Mouse (Mus musculus): ENCODE results near the gene Igflr1. TPM values are rescaled to one million over a fixed set of nuclear protein-coding genes. Genes with fewer than 3 reads are reported as not detected.

Igflr1 gene
- polyA plus RNA-seq, 1 experiment: 0.56 TPM

- H3K79me2 ChIP-seq (ENCODE audit: control insufficient read depth, insufficient read depth): peaks cover under 1% of the 10 kb centered on the region
These were observed 48.4 kb downstream of the Igflr1 start for GRCm38 (mm10) chr7:30613529-30614112.

GRCm38 (mm10) chr7:30614454-30614853, 49.2 kb downstream of the Igflr1 start:
- Histone ChIP-seq H3K36me3 (ENCODE audit: control insufficient read depth, insufficient read depth) (peaks cover 18% of the 10 kb centered on the region), H3K4me3 (ENCODE audit: insufficient read depth, poor library complexity, severe bottlenecking) (no peak overlapping the region), H3ac (ENCODE audit: control insufficient read depth, insufficient read length, low read depth) (no peak overlapping the region), H3K27me3 (ENCODE audit: control insufficient read depth, insufficient read depth, insufficient read length) (no peaks in the 10 kb centered on the region), H3K79me3 (ENCODE audit: low read depth) (no peaks in the 10 kb centered on the region), H3K79me2 (ENCODE audit: control insufficient read depth, insufficient read depth) (peaks cover 6% of the 10 kb centered on the region)
- peak; percentile 62 for TF ChIP-seq CEBPB (IDR thresholded peaks at IDR 0.05; ENCODE audit: low read depth)
- no peak for TF ChIP-seq USF1 (IDR thresholded peaks at IDR 0.05; ENCODE audit: low read depth)

More at GRCm38 (mm10) chr7:30613529-30614112, 48.4 kb downstream of the Igflr1 start:
- no peak for TF ChIP-seq MYOD1 (IDR thresholded peaks at IDR 0.05; ENCODE audit: control insufficient read depth, insufficient read length, low read depth)
- no peak for TF ChIP-seq CTCF (IDR thresholded peaks at IDR 0.05; ENCODE audit: control insufficient read depth, insufficient read depth, insufficient read length)
- no peak for TF ChIP-seq MAX (IDR thresholded peaks at IDR 0.05)
- TF ChIP-seq CEBPB (IDR thresholded peaks at IDR 0.05; ENCODE audit: low read depth): no peak
- H3K27me3 ChIP-seq (ENCODE audit: control insufficient read depth, insufficient read depth, insufficient read length): no peaks in the 10 kb centered on the region
- peaks cover 12% of the 10 kb centered on the region for H3K36me3 ChIP-seq (ENCODE audit: control insufficient read depth, insufficient read depth)
- H3ac ChIP-seq (ENCODE audit: control insufficient read depth, insufficient read length, low read depth): no peak overlapping the region
- no peaks in the 10 kb centered on the region for H3K79me3 ChIP-seq (ENCODE audit: low read depth)
- H3K4me3 ChIP-seq (ENCODE audit: insufficient read depth, poor library complexity, severe bottlenecking): no peak overlapping the region

- H3ac ChIP-seq (ENCODE audit: control insufficient read depth, insufficient read length, low read depth): no peak overlapping the region
- no peak overlapping the region for H3K4me3 ChIP-seq (ENCODE audit: insufficient read depth, poor library complexity, severe bottlenecking)
- H3K79me3 ChIP-seq (ENCODE audit: low read depth): no peaks in the 10 kb centered on the region
- no peaks in the 10 kb centered on the region for H3K27me3 ChIP-seq (ENCODE audit: control insufficient read depth, insufficient read depth, insufficient read length)
- TF ChIP-seq MYOD1 (IDR thresholded peaks at IDR 0.05; ENCODE audit: control insufficient read depth, insufficient read length, low read depth): no peak
- no peak for TF ChIP-seq MYOG (IDR thresholded peaks at IDR 0.05; ENCODE audit: control insufficient read depth, extremely low read depth, insufficient read length)
- TF ChIP-seq CTCF (IDR thresholded peaks at IDR 0.05; ENCODE audit: control insufficient read depth, insufficient read depth, insufficient read length): no peak
- TF ChIP-seq MAX (IDR thresholded peaks at IDR 0.05): no peak
- no peak for TF ChIP-seq FOSL1 (IDR thresholded peaks at IDR 0.05; ENCODE audit: insufficient read depth, low read length, poor library complexity, severe bottlenecking)
- TF ChIP-seq USF1 (IDR thresholded peaks at IDR 0.05; ENCODE audit: low read depth): no peak
- TF ChIP-seq CEBPB (IDR thresholded peaks at IDR 0.05; ENCODE audit: low read depth): no peak
- peaks cover 18% of the 10 kb centered on the region for H3K36me3 ChIP-seq (ENCODE audit: control insufficient read depth, insufficient read depth)
- H3K79me2 ChIP-seq (ENCODE audit: control insufficient read depth, insufficient read depth): peaks cover 6% of the 10 kb centered on the region
These were observed 50.0 kb downstream of the Igflr1 start for GRCm38 (mm10) chr7:30615049-30615760.

Small RNA genes within 50 kb of the gene (microRNA-seq; reads per million reads assigned to microRNA genes)
- gene Gm38670 (ENCODE audit: borderline microRNAs expressed) (4.1 reads per million, percentile 50 among the genes with 10 or more reads in this experiment), gene Mir3569 (ENCODE audit: borderline microRNAs expressed) (0.20 reads per million)

Other genes starting within 250 kb of the Igflr1 start
- gene E130208F15Rik, start 243.7 kb upstream of the Igflr1 start, polyA plus RNA-seq (2012; fragmentation: generic; extraction: Trizol): 0.81 TPM
- 9.9 TPM for gene Sdhaf1, start 241.5 kb upstream of the Igflr1 start, polyA plus RNA-seq (2012; fragmentation: generic; extraction: Trizol)
- 0.20 TPM for gene Lrfn3, start 202.7 kb upstream of the Igflr1 start, polyA plus RNA-seq (2012; fragmentation: generic; extraction: Trizol)
- not detected for gene Tyrobp, start 151.7 kb upstream of the Igflr1 start, polyA plus RNA-seq (2012; fragmentation: generic; extraction: Trizol)
- gene Hcst, start 145.6 kb upstream of the Igflr1 start, polyA plus RNA-seq (2012; fragmentation: generic; extraction: Trizol): not detected
- 0.04 TPM for gene Nfkbid, start 143.7 kb upstream of the Igflr1 start, polyA plus RNA-seq (2012; fragmentation: generic; extraction: Trizol)
- 0.29 TPM for gene Aplp1, start 119.9 kb upstream of the Igflr1 start, polyA plus RNA-seq (2012; fragmentation: generic; extraction: Trizol)
- gene Kirrel2, start 107.7 kb upstream of the Igflr1 start, polyA plus RNA-seq (2012; fragmentation: generic; extraction: Trizol): not detected
- gene Nphs1, start 107.1 kb upstream of the Igflr1 start, polyA plus RNA-seq (2012; fragmentation: generic; extraction: Trizol): 0.60 TPM
- 0.02 TPM for gene Prodh2, start 71.8 kb upstream of the Igflr1 start, polyA plus RNA-seq (2012; fragmentation: generic; extraction: Trizol)
- 2.4 TPM for gene Arhgap33, start 30.4 kb upstream of the Igflr1 start, polyA plus RNA-seq (2012; fragmentation: generic; extraction: Trizol)
- gene Hspb6, start 13.2 kb upstream of the Igflr1 start, polyA plus RNA-seq (2012; fragmentation: generic; extraction: Trizol): 66.8 TPM
- gene Proser3, start 13.1 kb upstream of the Igflr1 start, polyA plus RNA-seq (2012; fragmentation: generic; extraction: Trizol): 8.7 TPM
- 38.4 TPM for gene Lin37, start 5.6 kb upstream of the Igflr1 start, polyA plus RNA-seq (2012; fragmentation: generic; extraction: Trizol)
- 63.6 TPM for gene U2af1l4, start 2.1 kb upstream of the Igflr1 start, polyA plus RNA-seq (2012; fragmentation: generic; extraction: Trizol)
- gene Gm49396, start 2.1 kb upstream of the Igflr1 start, polyA plus RNA-seq (2012; fragmentation: generic; extraction: Trizol): 0.73 TPM
- 173 TPM for gene Psenen, start 1.8 kb upstream of the Igflr1 start, polyA plus RNA-seq (2012; fragmentation: generic; extraction: Trizol)
- 14.4 TPM for gene Kmt2b, start 23.3 kb downstream of the Igflr1 start, polyA plus RNA-seq (2012; fragmentation: generic; extraction: Trizol)
- gene Zbtb32, start 33.5 kb downstream of the Igflr1 start, polyA plus RNA-seq (2012; fragmentation: generic; extraction: Trizol): 0.05 TPM
- gene Upk1a, start 47.4 kb downstream of the Igflr1 start, polyA plus RNA-seq (2012; fragmentation: generic; extraction: Trizol): 0.53 TPM
- gene Cox6b1, start 60.7 kb downstream of the Igflr1 start, polyA plus RNA-seq (2012; fragmentation: generic; extraction: Trizol): 795 TPM
- gene Etv2, start 70.4 kb downstream of the Igflr1 start, polyA plus RNA-seq (2012; fragmentation: generic; extraction: Trizol): not detected
- gene Rbm42, start 84.9 kb downstream of the Igflr1 start, polyA plus RNA-seq (2012; fragmentation: generic; extraction: Trizol): 110 TPM
- gene Haus5, start 99.6 kb downstream of the Igflr1 start, polyA plus RNA-seq (2012; fragmentation: generic; extraction: Trizol): 25.9 TPM
- not detected for gene Pmis2, start 106.2 kb downstream of the Igflr1 start, polyA plus RNA-seq (2012; fragmentation: generic; extraction: Trizol)
- gene 2200002J24Rik, start 133.5 kb downstream of the Igflr1 start, polyA plus RNA-seq (2012; fragmentation: generic; extraction: Trizol): not detected
- gene Atp4a, start 146.8 kb downstream of the Igflr1 start, polyA plus RNA-seq (2012; fragmentation: generic; extraction: Trizol): not detected
- gene Tmem147, start 164.1 kb downstream of the Igflr1 start, polyA plus RNA-seq (2012; fragmentation: generic; extraction: Trizol): 168 TPM
- gene Gapdhs, start 178.3 kb downstream of the Igflr1 start, polyA plus RNA-seq (2012; fragmentation: generic; extraction: Trizol): not detected
- 3.6 TPM for gene Sbsn, start 186.0 kb downstream of the Igflr1 start, polyA plus RNA-seq (2012; fragmentation: generic; extraction: Trizol)
- gene Dmkn, start 198.3 kb downstream of the Igflr1 start, polyA plus RNA-seq (2012; fragmentation: generic; extraction: Trizol): not detected
- not detected for gene Krtdap, start 222.5 kb downstream of the Igflr1 start, polyA plus RNA-seq (2012; fragmentation: generic; extraction: Trizol)

Measured in C2C12 (cell line).